Mouse (Mus musculus) spleen, adult 2 months (tissue): ENCODE results near the gene Gm28043. TPM values are rescaled to one million over a fixed set of nuclear protein-coding genes. Genes with fewer than 3 reads are reported as not detected.

Source experiments
- DNase-seq, 2 experiments: peaks; one replicate each; pipeline versions ENCODE4 v3.0.0 to v3.0.0-alpha.2; 2012 to 2021; ENCODE audit warnings: low spot score in 2 of 2, low read depth in 1 of 2
- H3K27ac ChIP-seq: fragments of 200-500 bp; 2 replicates; pipeline ENCODE4 v1.5.1; 2012; ENCODE audit warnings: low read length, inconsistent platforms; ENCODE audit not compliant: insufficient read depth
- H3K27me3 ChIP-seq: fragments of 200-500 bp; 2 replicates; pipeline ENCODE4 v1.6.1; 2012; ENCODE audit warnings: mild to moderate bottlenecking, moderate library complexity, low read length, inconsistent platforms; ENCODE audit not compliant: control insufficient read depth, insufficient read depth
- H3K36me3 ChIP-seq: fragments of 200-500 bp; 2 replicates; pipeline ENCODE4 v1.6.1; 2012; ENCODE audit warnings: mild to moderate bottlenecking, low read length, inconsistent platforms; ENCODE audit not compliant: control insufficient read depth, insufficient read depth
- H3K4me1 ChIP-seq: fragments of 200-500 bp; 2 replicates; pipeline ENCODE4 v1.6.1; 2011; ENCODE audit warnings: inconsistent platforms; ENCODE audit not compliant: control insufficient read depth, insufficient read depth, insufficient read length
- H3K4me3 ChIP-seq: fragments of 200-500 bp; 2 replicates; pipeline ENCODE4 v1.5.1; 2011; ENCODE audit warnings: mild to moderate bottlenecking, inconsistent platforms; ENCODE audit not compliant: insufficient read depth, insufficient read length; ENCODE audit errors: extremely low read depth
- CTCF ChIP-seq: fragments of 200-500 bp; IDR thresholded peaks from 2 replicates; pipeline ENCODE4 v1.5.1; 2011; ENCODE audit warnings: mild to moderate bottlenecking, inconsistent platforms; ENCODE audit not compliant: insufficient read depth, insufficient read length, insufficient replicate concordance; ENCODE audit errors: extremely low read depth
- POLR2A ChIP-seq: fragments of 200-500 bp; IDR thresholded peaks from 2 replicates; pipeline ENCODE4 v1.6.1; 2011; ENCODE audit warnings: low read depth, low read length, inconsistent platforms
- WGBS: fragments of 180-500 bp; shearing (Covaris S2); methylation state at CpG from one replicate; pipeline ENCODE4 v1.1.7; 2018; 5-methylcytosine and 5-hydroxymethylcytosine counted together
- polyA plus RNA-seq: library from polyadenylated mRNA; depleted of rRNA; stranded (reverse); fragments of >200 nt; gene quantifications from 2 replicates; pipeline ENCODE4 v1.2.3, GENCODE M21; 2012

The Gm28043 gene
- polyA plus RNA-seq, 1 experiment: 1.3 TPM

DNA sequence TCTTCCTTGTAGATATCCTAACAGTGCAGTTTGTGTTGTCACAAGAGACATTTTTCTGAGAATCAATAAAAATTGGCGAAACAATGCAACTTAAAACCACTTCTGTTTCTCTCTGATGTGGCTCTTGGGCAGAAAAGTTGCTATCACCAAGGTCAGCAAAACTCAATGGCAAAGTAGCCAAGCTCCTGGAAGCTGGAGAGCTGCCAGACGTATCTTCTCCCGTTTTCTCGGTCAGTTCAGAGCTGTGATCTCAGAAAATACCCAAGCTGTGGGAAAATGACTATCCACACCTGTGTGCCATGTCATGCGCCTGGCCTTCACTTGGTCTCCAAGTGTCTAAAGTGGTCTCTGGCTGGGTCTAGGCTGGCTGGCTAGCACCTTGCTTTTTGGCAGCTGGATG, 91.2 kb downstream of the Gm28043 start:
- TF ChIP-seq POLR2A (no peak), CTCF (no peak)
- no peak overlapping the region for H3K4me3 ChIP-seq
- peaks cover 19% of the 10 kb centered on the region for H3K36me3 ChIP-seq
- H3K27ac ChIP-seq: no peak overlapping the region
- H3K27me3 ChIP-seq: no peaks in the 10 kb centered on the region
- 91% methylated on average over 5 of the region's 5 CpGs for WGBS
- H3K4me1 ChIP-seq: no peaks in the 10 kb centered on the region
- DNase-seq: no peak

DNA sequence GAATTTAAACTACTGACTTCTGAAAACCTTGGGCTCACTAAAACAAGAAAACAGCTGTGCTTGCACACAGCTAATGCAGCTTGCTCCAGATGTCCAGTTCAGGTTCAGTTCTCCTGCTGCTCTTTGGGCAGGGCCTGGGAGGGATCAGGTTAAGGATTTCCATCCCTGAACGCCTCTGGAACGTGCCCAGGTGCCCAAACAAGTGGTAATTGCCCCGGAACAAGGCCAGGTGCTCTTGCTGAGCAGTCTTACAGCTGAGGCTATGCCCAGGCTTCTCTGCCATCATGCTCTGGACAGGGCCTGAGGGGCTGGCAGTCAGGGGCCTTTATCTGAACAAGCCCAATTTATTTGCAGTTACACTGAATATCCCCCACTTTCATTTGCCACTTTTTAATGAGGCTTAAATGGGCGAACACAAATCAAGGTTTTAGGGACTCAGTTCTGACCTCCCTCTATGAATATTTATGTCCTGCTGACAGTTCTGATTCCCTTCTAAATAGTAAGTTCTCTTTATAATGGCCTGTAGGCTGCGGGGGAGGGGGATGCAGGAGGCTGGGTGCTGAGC, 92.4 kb downstream of the Gm28043 start:
- WGBS: 94% methylated on average over 5 of the region's 5 CpGs
- Histone ChIP-seq H3K4me1 (peaks cover 6% of the 10 kb centered on the region; the same call in 1 of the 2 replicates), H3K36me3 (peaks cover 12% of the 10 kb centered on the region), H3K4me3 (no peak overlapping the region), H3K27me3 (no peaks in the 10 kb centered on the region), H3K27ac (no peak overlapping the region)
- DNase-seq: no peak
- TF ChIP-seq CTCF (no peak), POLR2A (no peak)

DNA sequence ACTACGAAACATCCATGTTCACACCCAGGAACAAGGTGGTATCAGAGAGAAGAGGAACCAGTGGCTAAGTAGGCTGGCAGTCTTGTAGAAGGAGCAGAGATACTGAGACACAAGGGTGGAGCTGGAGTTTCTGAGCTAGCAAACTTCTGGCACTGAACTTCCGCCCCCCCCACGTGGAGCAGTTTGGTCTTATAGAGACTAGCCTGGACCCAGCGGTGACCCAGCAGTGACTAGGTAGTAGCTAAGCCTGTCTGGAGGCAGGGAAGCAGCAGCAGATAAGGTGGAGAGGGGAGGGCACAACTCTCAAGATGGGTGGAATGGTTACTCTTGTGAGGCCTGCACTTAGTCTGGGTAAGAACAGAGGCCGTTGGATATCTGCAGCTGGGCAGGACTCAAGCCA, 94.1 kb downstream of the Gm28043 start:
- DNase-seq: no peak
- no peak overlapping the region for H3K27ac ChIP-seq
- WGBS: 74% methylated on average over 5 of the region's 5 CpGs
- H3K4me1 ChIP-seq: peaks cover 9% of the 10 kb centered on the region; the same call in 1 of the 2 replicates
- TF ChIP-seq CTCF (no peak), POLR2A (no peak)
- H3K4me3 ChIP-seq: no peak overlapping the region
- H3K27me3 ChIP-seq: no peaks in the 10 kb centered on the region
- H3K36me3 ChIP-seq: peaks cover 5% of the 10 kb centered on the region

DNA sequence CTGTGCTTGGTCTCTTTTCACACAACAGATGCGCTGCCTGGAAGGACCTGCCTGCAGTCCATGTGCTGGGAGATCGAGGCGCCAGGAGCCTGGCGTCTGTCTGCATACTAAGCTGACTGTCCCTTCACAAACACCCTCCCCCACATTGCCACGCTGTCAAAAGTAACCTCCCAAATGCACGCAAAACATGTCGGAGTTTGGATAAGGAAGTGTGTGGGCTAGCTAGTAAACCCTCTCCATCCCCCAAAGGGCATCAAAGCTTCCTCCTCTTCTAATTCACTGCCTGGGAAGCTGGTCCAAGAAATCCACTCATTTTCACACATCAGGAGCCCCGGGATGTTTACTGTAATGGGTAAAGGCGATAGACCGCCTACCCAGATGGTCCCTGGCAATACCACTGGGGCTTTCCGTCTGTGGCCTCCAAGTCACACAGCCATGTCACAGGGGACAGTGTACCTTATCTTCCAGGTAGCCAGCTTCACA, 95.9 kb downstream of the Gm28043 start:
- no peak overlapping the region for H3K4me3 ChIP-seq
- 93% methylated on average over 11 of the region's 11 CpGs for WGBS
- TF ChIP-seq POLR2A: no peak
- TF ChIP-seq CTCF: no peak
- H3K4me1 ChIP-seq: peaks cover 9% of the 10 kb centered on the region; the same call in 1 of the 2 replicates
- no peak overlapping the region for H3K27ac ChIP-seq
- no peaks in the 10 kb centered on the region for H3K36me3 ChIP-seq
- no peak for DNase-seq
- no peaks in the 10 kb centered on the region for H3K27me3 ChIP-seq

DNA sequence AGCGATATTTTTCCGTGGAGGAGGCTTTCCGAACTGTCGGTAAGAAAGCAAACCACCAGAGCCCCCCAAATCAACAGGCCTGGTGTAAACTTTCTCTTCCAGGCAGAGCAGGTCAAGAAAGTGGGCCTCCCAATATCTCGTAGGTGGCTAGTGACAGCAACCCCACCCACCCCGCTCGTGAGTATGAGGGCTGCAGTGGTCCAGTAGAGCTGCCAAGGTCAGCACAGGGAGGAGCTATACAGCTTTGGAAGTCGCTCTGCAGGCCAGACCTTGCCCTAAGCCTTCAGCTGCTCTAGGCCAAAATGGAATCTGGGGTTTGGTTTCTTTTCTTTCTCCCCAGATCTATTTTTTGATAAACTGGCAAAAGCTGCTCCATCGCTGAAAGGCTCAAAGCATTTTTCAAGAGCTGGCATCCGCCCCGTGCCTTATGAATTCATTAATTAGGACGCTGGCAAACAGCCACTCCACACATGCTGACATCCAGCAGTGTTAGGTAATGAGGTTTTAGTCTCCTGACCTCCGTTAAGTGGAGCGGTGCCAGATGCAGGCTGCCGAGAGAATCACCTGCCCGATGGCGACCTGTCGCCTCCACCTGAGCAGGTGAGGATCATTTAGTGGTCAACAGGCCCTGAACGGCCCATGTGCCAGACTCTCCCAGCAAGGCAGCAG, 96.5 kb downstream of the Gm28043 start:
- WGBS: 88% methylated on average over 19 of the region's 19 CpGs
- DNase-seq: no peak
- TF ChIP-seq POLR2A: no peak
- TF ChIP-seq CTCF: no peak

DNA sequence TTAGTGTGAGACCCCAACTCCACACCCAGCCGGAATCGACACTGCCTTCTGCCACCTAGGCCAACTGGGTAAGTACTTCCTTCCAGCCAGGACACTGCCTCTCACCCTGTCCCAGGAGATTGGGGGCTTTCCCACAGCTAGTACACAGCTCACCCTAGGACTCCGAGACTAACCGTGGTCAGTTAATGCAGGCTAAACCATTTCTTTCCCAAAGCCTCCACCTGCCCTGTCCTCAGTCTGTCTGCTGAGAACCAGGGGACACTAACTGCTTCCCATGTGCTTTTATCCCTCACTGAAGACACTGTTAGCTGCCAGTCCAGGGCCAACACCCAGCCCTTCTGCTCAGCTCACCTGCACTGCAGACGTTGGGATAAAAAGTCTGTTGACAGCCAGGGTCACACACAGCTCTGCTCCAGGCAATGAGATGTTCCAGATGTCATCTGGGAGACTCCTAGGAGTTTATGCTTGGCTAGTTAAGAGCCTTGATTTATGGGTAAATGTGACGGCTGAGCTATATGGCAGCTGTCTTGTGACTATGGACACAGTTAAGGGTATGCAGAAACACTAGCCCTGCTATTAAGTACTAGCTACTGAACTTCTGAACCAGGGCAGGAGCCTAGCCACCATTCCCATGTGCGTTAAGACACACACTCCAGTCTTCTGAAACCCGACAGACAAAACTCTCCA, 97.2 kb downstream of the Gm28043 start:
- Histone ChIP-seq H3K4me1 (peaks cover 12% of the 10 kb centered on the region; the same call in 1 of the 2 replicates), H3K36me3 (no peaks in the 10 kb centered on the region), H3K27me3 (no peaks in the 10 kb centered on the region), H3K4me3 (no peak overlapping the region), H3K27ac (no peak overlapping the region)
- TF ChIP-seq CTCF (no peak), POLR2A (no peak)
- WGBS: 74% methylated on average over 8 of the region's 8 CpGs
- DNase-seq: no peak

More for the DNA sequence above, 96.5 kb downstream of the Gm28043 start:
- Histone ChIP-seq H3K4me1 (peaks cover 12% of the 10 kb centered on the region; the same call in 1 of the 2 replicates), H3K27me3 (no peaks in the 10 kb centered on the region), H3K36me3 (no peaks in the 10 kb centered on the region), H3K27ac (no peak overlapping the region), H3K4me3 (no peak overlapping the region)
